Mouse (Mus musculus): ENCODE data around the gene Cnga4.
"Not testable (repeated sequence)": the region's sequence is repeated elsewhere in the genome, so short reads cannot be mapped to it uniquely, and the experiment has no call there.

Gene Cnga4

GRCm38 (mm10) chr7:105414385-105414784 is 10.0 kb downstream of the Cnga4 start:
- no peak for DNase-seq (ENCODE audit: low spot score in 2 of 2)

DNA sequence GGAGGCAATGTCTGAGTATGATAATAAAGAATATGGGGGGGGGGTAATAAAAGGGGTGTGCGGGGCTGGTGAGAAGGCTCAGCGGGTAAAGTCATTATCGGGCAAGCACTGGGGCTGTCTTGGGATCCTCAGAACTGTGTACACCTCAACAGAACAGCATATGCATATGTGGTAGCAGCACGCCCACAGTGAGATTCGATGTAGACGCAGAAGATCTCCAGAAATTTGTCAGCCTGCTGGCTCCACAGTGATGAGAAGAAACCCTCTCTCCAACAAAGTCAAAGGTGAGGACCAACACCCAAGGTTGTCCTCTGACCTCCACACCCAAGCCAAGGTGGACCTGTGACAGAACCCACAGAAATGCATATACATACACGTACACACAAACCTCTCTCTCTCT is 12.2 kb downstream of the Cnga4 start:
- no peak for DNase-seq (ENCODE audit: low spot score in 2 of 2)

- DNase-seq (ENCODE audit: low spot score in 2 of 2): no peak
Observed at GRCm38 (mm10) chr7:105418106-105418505, 13.7 kb downstream of the Cnga4 start.

DNA sequence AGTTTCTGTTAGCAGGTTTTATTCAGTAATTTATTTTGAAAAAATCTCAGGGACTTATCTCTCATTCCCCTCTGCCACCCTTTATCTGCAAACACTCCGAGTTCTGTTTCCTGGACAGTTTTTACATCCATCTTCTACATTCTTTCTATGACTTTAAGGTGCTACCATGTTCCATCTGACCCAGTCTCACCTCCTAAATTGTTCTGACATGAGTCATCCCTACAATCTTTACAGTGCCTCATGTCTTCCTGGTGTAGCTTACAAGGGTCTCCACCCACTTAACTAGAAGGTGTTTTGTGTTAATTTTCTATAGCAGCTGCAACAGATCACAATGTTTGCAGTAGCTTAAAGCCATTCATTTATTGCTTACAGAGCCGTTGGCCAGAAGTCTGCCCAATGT is 16.5 kb downstream of the Cnga4 start:
- DNase-seq (ENCODE audit: low spot score in 2 of 2): no peak

DNA sequence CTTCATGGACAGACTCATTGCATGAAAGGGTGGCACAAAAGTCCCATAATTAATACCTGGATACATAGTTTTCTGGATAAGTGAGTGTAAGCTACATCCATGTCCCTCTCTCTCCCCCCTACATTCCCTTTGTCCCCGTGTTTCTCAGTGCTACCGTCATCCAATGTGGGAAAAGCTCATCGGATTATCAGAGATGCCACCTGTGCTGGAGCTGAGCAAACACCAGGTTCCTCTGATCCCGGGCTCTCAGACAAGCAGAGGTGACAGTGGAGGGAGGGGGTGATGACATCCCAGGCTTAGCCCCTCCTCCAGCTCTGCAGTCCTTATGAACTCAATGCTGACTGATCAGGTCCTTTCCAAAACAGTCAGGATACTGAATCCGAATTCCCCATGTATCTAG is 20.0 kb downstream of the Cnga4 start:
- DNase-seq (ENCODE audit: low spot score in 2 of 2): no peak

DNA sequence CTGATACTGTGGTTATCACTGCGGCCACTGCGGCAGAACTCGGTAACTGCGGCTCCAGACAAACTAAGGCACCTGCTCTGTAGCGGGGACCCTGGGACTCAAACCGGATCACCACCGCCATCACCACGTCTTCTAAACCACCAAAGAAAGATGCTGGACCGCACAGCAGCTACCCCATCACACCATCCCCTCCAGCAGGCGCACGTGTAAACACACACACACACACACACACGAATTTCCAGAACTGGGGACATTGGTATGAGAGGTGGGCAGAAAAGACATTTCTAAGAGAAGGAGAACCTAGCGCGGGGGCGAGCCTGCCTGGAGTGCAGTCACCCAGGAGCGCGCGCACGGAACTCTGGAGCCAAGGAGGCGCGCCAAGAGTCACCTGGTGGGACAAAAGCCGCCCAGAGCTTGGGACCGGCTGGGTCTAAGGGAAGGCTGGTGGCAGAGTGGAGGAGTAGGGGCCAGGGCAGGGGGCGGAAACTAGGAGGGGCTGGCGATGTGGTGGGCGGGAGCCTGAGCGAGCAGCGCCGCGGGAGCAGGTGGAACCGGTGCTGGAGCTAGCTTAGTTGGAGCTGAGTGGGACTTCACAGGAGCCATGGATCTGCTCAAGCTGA is 21.2 kb downstream of the Cnga4 start, which contains the start of gene Cckbr:
TSS of gene Cckbr (plus strand) at position 308 of the 620 bp plus-strand sequence.
- no peak for DNase-seq (ENCODE audit: low spot score in 2 of 2)

DNA sequence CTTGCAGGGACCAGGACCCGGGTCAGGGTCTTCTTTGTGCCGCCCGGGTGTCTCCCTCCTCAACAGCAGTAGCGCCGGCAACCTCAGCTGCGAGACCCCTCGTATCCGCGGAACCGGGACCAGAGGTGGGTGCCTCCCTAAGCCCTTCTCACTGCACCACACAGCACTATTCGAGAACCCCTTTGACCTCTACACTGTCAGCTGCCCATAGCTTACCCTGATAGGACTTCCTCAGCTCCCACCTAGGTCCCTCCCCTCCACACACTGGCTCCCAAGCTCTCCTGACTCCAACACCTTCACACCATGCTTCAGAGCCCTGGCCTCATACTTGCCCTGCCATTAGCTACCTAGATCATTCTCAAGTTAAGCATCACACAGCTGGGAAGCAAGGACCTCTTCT is 21.7 kb downstream of the Cnga4 start:
- no peak for DNase-seq (ENCODE audit: low spot score in 2 of 2)

- DNase-seq (ENCODE audit: low spot score in 2 of 2): no peak
Observed at GRCm38 (mm10) chr7:105432058-105432457, 27.7 kb downstream of the Cnga4 start.

DNA sequence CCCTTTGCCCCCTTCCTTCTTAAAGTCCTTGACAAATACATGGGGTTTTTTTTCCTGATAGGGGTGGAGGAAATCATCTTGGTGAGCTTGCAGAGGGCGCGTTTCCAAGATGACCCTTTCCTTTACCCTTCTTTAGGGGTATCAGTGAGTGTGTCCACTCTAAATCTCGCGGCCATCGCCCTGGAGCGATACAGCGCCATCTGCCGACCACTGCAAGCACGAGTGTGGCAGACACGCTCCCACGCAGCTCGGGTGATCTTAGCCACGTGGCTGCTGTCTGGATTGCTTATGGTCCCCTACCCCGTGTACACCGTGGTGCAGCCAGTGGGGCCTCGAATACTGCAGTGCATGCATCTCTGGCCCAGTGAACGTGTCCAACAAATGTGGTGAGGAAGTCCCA is 29.5 kb downstream of the Cnga4 start:
- no peak for DNase-seq (ENCODE audit: low spot score in 2 of 2)

DNA sequence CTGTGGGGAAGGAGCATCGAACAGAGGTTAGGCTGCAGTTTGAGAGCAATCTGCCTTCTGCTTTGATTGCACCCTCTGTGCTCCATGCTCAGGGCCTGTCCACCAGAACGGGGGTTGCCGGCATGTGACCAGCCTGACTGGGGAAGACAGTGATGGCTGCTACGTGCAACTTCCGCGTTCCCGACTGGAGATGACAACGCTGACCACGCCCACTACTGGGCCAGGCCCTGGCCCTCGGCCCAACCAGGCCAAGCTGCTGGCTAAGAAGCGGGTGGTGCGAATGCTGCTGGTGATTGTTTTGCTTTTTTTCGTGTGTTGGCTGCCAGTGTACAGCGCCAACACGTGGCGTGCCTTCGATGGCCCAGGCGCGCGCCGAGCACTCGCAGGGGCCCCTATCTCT is 30.4 kb downstream of the Cnga4 start:
- no peak for DNase-seq (ENCODE audit: low spot score in 2 of 2)

DNA sequence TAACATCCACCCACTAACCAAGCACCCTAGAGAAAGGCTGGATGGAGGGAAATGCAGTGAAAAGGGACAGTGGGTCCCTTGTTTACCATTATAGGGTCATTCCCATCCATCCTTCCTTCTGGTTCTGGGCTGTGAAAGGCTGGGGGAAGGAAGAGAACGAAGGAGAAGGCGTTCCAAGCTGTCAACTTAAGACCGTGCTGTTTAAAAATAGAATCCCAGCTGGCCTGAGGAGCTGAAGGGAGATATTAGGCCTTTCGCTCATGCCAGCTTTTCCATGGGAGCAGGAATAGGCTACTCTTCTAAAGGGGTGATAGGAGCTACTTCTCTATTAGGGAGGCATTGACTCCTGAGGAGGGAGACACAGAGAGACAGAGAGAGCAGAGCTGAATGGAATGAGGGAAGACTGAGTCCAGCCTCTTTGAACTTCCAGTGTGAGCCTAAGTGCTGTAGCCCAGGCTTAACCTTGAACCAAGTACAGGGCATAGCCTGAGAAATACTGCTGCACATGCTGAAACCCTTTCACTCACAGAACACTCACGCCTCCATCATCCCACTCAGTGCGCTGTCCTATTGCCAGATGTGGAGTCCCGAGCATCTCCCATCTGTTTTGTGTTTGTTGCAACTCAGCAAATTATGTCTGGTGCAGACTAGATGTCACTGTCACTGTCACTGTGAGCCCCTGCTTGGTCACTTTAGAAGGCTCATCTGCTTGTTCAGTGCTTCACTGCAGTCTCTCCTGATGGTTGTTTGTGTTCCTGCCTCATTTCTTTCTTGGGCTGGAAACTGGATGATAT is 33.8 kb downstream of the Cnga4 start:
- DNase-seq (ENCODE audit: low spot score in 2 of 2): no peak

- DNase-seq (ENCODE audit: low spot score in 2 of 2): no peak
Observed at GRCm38 (mm10) chr7:105441426-105441825, 37.1 kb downstream of the Cnga4 start.

DNA sequence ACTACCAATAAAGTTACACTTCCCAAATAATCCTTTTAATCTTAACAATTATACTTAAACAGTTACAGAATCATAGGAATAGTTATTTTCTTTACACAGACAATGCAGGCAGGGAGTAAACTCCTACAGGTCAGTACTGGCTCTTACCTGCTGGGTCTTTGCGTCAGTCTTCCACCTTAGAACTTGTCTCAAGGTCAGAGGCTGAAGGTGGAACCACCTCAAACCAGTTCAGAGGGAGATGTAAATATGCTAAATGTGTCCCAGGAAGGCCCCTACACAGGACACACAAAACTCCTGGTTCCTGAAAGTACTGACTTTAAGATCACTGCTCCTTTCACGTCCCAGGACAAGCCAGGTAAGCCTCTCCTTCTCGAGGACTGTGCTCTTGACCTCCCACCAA is 40.7 kb downstream of the Cnga4 start:
- no peak for DNase-seq (ENCODE audit: low spot score in 2 of 2)

- not testable (repeated sequence) for DNase-seq (ENCODE audit: low spot score in 2 of 2)
Observed at GRCm38 (mm10) chr7:105453345-105453744, 49.0 kb downstream of the Cnga4 start.
